Mouse (Mus musculus) E14TG2a.4 (cell line): Measurements from ENCODE around the gene Ush1g.

Experiments used
- CTCF ChIP-seq: conservative IDR thresholded peaks from 2 replicates; pipeline ENCODE4 v1.5.1; 2014; ENCODE audit warnings: low read length
- NANOG ChIP-seq: IDR thresholded peaks from 2 replicates; pipeline ENCODE4 v1.6.1; 2014; ENCODE audit warnings: borderline replicate concordance, low read length, mixed read lengths

DNA sequence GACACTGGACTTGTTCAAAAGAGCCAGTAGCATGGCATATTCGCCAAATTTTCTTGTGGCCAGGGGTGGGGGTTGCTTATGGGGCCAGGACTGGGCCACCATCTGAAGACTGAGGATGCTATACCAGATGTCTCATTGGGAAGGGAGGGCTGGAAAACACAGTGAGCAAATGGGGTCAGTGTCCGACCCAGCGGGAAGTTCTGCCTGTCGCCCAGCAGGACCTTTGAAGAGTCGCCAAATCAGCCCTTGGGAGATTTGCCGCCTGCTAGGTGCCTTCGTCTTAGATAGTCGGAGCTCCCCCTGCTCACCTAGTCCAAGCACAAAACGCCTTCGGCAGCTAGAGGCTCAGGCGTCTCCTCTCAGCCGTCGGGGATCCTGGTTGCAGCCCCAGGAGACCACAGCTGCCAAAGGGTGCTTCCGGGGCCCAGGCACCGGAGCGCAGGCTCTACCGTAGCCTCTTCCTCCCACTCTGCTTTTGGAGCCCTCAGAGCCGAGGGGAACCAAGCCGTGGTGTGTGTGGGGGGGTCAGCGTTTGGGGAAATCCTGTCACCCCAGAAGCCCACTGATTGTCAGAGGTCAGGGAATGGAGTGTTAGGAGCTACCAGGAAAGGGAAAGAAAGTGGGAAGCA lies 56.0 kb downstream of the Ush1g start:
- TF ChIP-seq CTCF (no peak), NANOG (no peak)
